Mouse (Mus musculus) hindbrain, embryonic 11.5 days (tissue): ENCODE data around the gene Gcgr. TPM values are rescaled to one million over a fixed set of nuclear protein-coding genes. Genes with fewer than 3 reads are reported as not detected.

Source experiments
- ATAC-seq: fragments of 200-750 bp; cut with Nextera tagmentation; 2 replicates; pipeline ENCODE4 v1.8.0; 2017; ENCODE audit warnings: mild to moderate bottlenecking, moderate TSS enrichment, moderate library complexity; ENCODE audit not compliant: low FRiP score
- DNase-seq: peaks from one replicate; pipeline ENCODE4 v3.0.0-alpha.2; 2015; ENCODE audit warnings: low spot score
- H3K27ac ChIP-seq: fragments of 300-500 bp; sonication (generic); 2 replicates; pipeline ENCODE4 v1.5.1; 2014; ENCODE audit warnings: mild to moderate bottlenecking, low read depth, low read length
- H3K27me3 ChIP-seq: fragments of 300-500 bp; sonication (generic); 2 replicates; pipeline ENCODE4 v1.6.1; 2014; ENCODE audit warnings: mild to moderate bottlenecking, low read length, moderate library complexity, mixed read lengths; ENCODE audit not compliant: control insufficient read depth, insufficient read depth
- H3K36me3 ChIP-seq: fragments of 300-500 bp; sonication (generic); 2 replicates; pipeline ENCODE4 v1.6.1; 2014; ENCODE audit warnings: mild to moderate bottlenecking, low read length, moderate library complexity, mixed read lengths; ENCODE audit not compliant: control insufficient read depth, insufficient read depth
- H3K4me1 ChIP-seq: fragments of 300-500 bp; sonication (generic); replicated peaks from 2 replicates; pipeline ENCODE4 v1.6.1; 2014; ENCODE audit warnings: low read length, mixed read lengths; ENCODE audit not compliant: control insufficient read depth, insufficient read depth
- H3K4me2 ChIP-seq: fragments of 300-500 bp; sonication (generic); replicated peaks from 2 replicates; pipeline ENCODE4 v1.6.1; 2014; ENCODE audit warnings: mild to moderate bottlenecking, low read depth, low read length
- H3K4me3 ChIP-seq: fragments of 300-500 bp; sonication (generic); 2 replicates; pipeline ENCODE4 v1.5.1; 2014; ENCODE audit warnings: low read depth, low read length
- H3K9ac ChIP-seq: fragments of 300-500 bp; sonication (generic); 2 replicates; pipeline ENCODE4 v1.6.1; 2014; ENCODE audit warnings: low read depth, low read length
- H3K9me3 ChIP-seq: fragments of 300-500 bp; sonication (generic); 2 replicates; pipeline ENCODE4 v1.6.1; 2016; ENCODE audit warnings: low read length; ENCODE audit not compliant: control insufficient read depth
- WGBS: fragments of 180-500 bp; shearing (Covaris S2); extraction: QIAGEN DNeasy Blood & Tissue Kit; methylation state at CpG from one replicate; pipeline ENCODE4 v1.1.7; 2014; 5-methylcytosine and 5-hydroxymethylcytosine counted together
- polyA plus RNA-seq: library from polyadenylated mRNA; unstranded; fragments of >200 nt; fragmentation: Nextera tagmentation; extraction: Ambion mirVana; gene quantifications from 2 replicates; pipeline ENCODE4 v1.2.1, GENCODE M21; 2014

Gene Gcgr
- polyA plus RNA-seq, 1 experiment from 2014 or later = 0.56 TPM

DNA sequence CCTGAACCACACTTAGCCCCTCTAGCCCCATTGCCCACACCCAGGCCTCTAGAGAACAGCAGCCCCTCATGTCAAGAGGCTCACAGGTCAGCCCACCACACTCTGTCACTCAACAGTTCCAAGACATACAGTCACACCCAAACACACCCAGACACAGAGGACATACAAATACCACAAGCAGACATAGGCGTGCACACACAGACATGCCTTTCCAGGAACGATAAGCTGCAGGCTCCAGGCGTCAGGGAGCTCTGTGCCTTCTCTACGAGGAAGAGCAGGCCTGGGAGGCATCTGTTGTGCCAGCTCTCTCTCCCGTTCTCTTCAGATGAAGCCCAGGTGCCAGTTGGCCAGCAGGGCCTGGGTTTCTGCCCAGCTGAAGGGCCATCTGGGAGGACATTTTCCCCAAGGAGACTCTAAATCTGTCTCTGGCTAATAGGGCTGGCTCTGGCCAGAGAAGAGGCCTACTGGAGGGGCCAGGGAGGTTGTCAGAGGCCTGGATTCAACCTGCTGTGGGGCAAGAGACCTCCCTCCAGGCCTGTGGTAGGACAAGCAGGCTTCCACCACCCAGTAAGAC lies 9.4 kb upstream of the Gcgr start:
- ATAC-seq (no peak), DNase-seq (no peak)
- H3K9ac ChIP-seq = no peak overlapping the region
- H3K4me3 ChIP-seq = no peak overlapping the region
- H3K9me3 ChIP-seq = no peaks in the 10 kb centered on the region
- 83% methylated on average over 5 of the region's 5 CpGs for WGBS
- H3K4me1 ChIP-seq = no peaks in the 10 kb centered on the region
- no peak overlapping the region for H3K27ac ChIP-seq
- no peaks in the 10 kb centered on the region for H3K36me3 ChIP-seq
- no peaks in the 10 kb centered on the region for H3K27me3 ChIP-seq
- H3K4me2 ChIP-seq = no peak overlapping the region

DNA sequence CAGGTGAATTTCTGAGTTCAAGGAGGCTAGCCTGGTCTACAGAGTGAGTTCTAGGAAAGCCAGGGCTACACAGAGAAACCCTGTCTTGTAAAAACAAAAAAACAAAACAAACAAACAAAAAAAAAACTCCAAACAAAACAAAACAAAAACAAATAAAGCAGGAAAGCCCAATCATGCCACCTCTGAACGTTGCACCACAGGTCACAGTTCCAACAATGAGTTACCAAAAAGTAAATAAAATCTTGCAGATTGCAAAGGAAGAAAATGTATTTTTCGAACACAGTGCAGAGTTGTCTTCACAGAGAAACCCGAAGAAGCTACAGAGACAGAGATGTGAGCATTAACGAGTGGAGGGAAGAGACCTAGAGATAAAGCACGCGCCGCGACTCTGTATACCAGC lies 7.9 kb upstream of the Gcgr start:
- no peaks in the 10 kb centered on the region for H3K9me3 ChIP-seq
- ATAC-seq (no peak), DNase-seq (no peak)
- H3K4me1 ChIP-seq = no peaks in the 10 kb centered on the region
- 88% methylated on average over 8 of the region's 8 CpGs for WGBS
- H3K4me2 ChIP-seq = no peak overlapping the region
- H3K36me3 ChIP-seq = no peaks in the 10 kb centered on the region
- no peak overlapping the region for H3K4me3 ChIP-seq
- no peak overlapping the region for H3K27ac ChIP-seq
- no peak overlapping the region for H3K9ac ChIP-seq
- no peaks in the 10 kb centered on the region for H3K27me3 ChIP-seq

- no peak for DNase-seq
- H3K4me3 ChIP-seq = no peak overlapping the region
- H3K9ac ChIP-seq = no peak overlapping the region
- no peak for ATAC-seq
- no peak overlapping the region for H3K4me2 ChIP-seq
- peaks cover 27% of the 10 kb centered on the region for H3K27me3 ChIP-seq
- H3K9me3 ChIP-seq = no peaks in the 10 kb centered on the region
- no peak overlapping the region for H3K27ac ChIP-seq
- H3K36me3 ChIP-seq = no peaks in the 10 kb centered on the region
- WGBS = 80% methylated on average over 2 of the region's 2 CpGs
- peaks cover under 1% of the 10 kb centered on the region for H3K4me1 ChIP-seq
Measured at GRCm38 (mm10) chr11:120525959-120526358, 4.5 kb upstream of the Gcgr start.

- no peak for DNase-seq
- H3K27me3 ChIP-seq = peaks cover 41% of the 10 kb centered on the region
Measured at GRCm38 (mm10) chr11:120527690-120528354, 2.7 kb upstream of the Gcgr start.

DNA sequence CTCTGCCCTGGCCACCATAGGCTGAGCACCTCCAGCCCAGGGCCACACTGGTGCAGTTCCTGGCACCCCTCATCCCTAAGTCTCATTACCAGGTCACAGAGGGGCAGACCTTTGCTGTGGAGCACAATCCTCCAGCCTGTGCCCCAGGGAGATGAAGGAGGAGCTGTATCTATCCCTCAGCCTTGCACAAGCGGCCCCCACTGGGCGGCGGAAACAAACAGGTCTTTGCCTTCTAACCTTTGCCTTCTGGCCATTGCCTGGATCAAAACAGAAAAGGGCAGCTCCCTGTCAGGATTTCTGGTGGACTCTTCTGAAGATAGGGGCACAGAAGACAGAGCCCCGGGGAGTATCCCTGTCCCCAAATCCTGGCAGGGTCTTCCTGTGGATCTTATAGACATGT lies 1.6 kb upstream of the Gcgr start:
- DNase-seq (no peak), ATAC-seq (no peak)
- peaks cover 44% of the 10 kb centered on the region for H3K27me3 ChIP-seq

More at GRCm38 (mm10) chr11:120527690-120528354, 2.7 kb upstream of the Gcgr start:
- no peak overlapping the region for H3K27ac ChIP-seq
- no peaks in the 10 kb centered on the region for H3K36me3 ChIP-seq
- no peak overlapping the region for H3K4me3 ChIP-seq
- H3K9ac ChIP-seq = no peak overlapping the region
- WGBS = 87% methylated on average over 9 of the region's 9 CpGs
- no peak for ATAC-seq
- no peaks in the 10 kb centered on the region for H3K9me3 ChIP-seq
- H3K4me2 ChIP-seq = no peak overlapping the region
- H3K4me1 ChIP-seq = peaks cover 3% of the 10 kb centered on the region

GRCm38 (mm10) chr11:120531646-120532045 lies 1.1 kb downstream of the Gcgr start:
- WGBS = 28% methylated on average over 9 of the region's 9 CpGs
- Histone ChIP-seq H3K36me3 (no peaks in the 10 kb centered on the region), H3K4me1 (peaks cover 3% of the 10 kb centered on the region), H3K9me3 (no peaks in the 10 kb centered on the region), H3K4me3 (no peak overlapping the region), H3K27me3 (peaks cover 44% of the 10 kb centered on the region), H3K4me2 (no peak overlapping the region), H3K9ac (no peak overlapping the region), H3K27ac (no peak overlapping the region)
- no peak for ATAC-seq
- no peak for DNase-seq

More for the DNA sequence above, 1.6 kb upstream of the Gcgr start:
- Histone ChIP-seq H3K36me3 (no peaks in the 10 kb centered on the region), H3K4me2 (no peak overlapping the region), H3K27ac (no peak overlapping the region), H3K4me1 (peaks cover 3% of the 10 kb centered on the region), H3K9ac (no peak overlapping the region), H3K4me3 (no peak overlapping the region), H3K9me3 (no peaks in the 10 kb centered on the region)
- 69% methylated on average over 4 of the region's 4 CpGs for WGBS

GRCm38 (mm10) chr11:120534093-120534492 lies 3.6 kb downstream of the Gcgr start:
- WGBS = 84% methylated on average over 8 of the region's 8 CpGs
- no peak overlapping the region for H3K27ac ChIP-seq
- no peaks in the 10 kb centered on the region for H3K36me3 ChIP-seq
- H3K4me3 ChIP-seq = no peak overlapping the region
- H3K9ac ChIP-seq = no peak overlapping the region
- DNase-seq (no peak), ATAC-seq (no peak)
- no peaks in the 10 kb centered on the region for H3K9me3 ChIP-seq
- H3K4me1 ChIP-seq = peaks cover 3% of the 10 kb centered on the region
- H3K27me3 ChIP-seq = peaks cover 35% of the 10 kb centered on the region
- no peak overlapping the region for H3K4me2 ChIP-seq

DNA sequence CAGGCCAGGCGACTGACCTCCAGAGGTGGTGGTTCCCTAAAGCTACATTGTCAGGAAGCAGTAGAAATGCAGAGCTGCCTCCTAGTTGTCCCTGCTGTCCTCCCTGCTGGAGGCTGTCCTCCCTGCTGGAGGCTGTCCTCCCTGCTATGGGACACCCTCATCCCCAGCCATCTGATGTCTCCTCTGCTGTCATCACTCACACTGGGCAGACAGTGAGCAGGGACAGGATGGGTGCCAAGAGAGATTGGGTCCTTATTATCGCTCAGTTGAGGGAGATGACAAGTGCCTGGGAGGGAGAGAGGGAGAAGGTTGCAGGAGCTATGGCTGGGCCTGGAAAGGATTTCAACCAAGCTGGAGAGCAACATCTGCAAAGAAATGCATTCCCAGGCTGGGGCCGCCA lies 4.6 kb downstream of the Gcgr start:
- no peak overlapping the region for H3K9ac ChIP-seq
- no peak overlapping the region for H3K4me2 ChIP-seq
- DNase-seq (no peak), ATAC-seq (no peak)
- no peak overlapping the region for H3K27ac ChIP-seq
- 87% methylated on average over 3 of the region's 3 CpGs for WGBS
- H3K27me3 ChIP-seq = peaks cover 25% of the 10 kb centered on the region
- no peaks in the 10 kb centered on the region for H3K36me3 ChIP-seq
- H3K4me1 ChIP-seq = peaks cover 3% of the 10 kb centered on the region
- no peak overlapping the region for H3K4me3 ChIP-seq
- no peaks in the 10 kb centered on the region for H3K9me3 ChIP-seq

GRCm38 (mm10) chr11:120535804-120536203 lies 5.3 kb downstream of the Gcgr start:
- H3K9ac ChIP-seq = no peak overlapping the region
- H3K4me3 ChIP-seq = no peak overlapping the region
- ATAC-seq = no peak
- H3K36me3 ChIP-seq = no peaks in the 10 kb centered on the region
- no peak overlapping the region for H3K27ac ChIP-seq
- no peaks in the 10 kb centered on the region for H3K9me3 ChIP-seq
- WGBS = 75% methylated on average over 3 of the region's 3 CpGs
- H3K4me1 ChIP-seq = peaks cover 3% of the 10 kb centered on the region; the same call in 1 of the 2 replicates
- H3K4me2 ChIP-seq = no peak overlapping the region
- peaks cover 18% of the 10 kb centered on the region for H3K27me3 ChIP-seq
- DNase-seq = no peak
